Mouse (Mus musculus) kidney, adult 9 months (tissue): Measurements from ENCODE around the gene Mau2.

Experiments used
- DNase-seq: peaks from one replicate; pipeline ENCODE4 v3.0.0; 2022

The Mau2 gene

DNA sequence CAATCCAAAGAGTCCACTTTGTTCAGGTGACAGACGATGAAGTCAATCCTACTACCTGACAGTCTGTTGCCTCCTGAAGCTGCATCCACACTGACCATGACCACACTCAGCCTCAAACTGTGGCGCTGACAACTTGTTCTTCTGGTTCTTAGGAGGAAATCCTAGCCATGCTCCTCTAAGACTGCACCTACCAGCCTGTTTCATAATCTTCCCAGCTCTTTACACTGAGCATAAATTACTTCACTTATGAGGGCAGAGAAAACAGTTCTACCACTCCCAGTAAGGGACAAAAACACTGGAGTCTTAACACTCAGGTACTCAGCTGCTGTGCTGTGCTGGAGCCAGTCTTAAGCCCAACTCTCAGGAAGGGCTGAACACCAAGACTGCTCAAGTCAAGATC, 71.7 kb downstream of the Mau2 start:
- no peak for DNase-seq

- DNase-seq, result no peak
These were observed 75.1 kb downstream of the Mau2 start for GRCm38 (mm10) chr8:69967291-69967933.
